Mouse (Mus musculus) embryonic fibroblast, embryonic 13.5 days (primary cell): Measurements from ENCODE around the gene Cnksr3.

Source experiments
- CTCF ChIP-seq: IDR thresholded peaks from 2 replicates; pipeline ENCODE4 v1.5.1; 2011; ENCODE audit warnings: mild to moderate bottlenecking, control low read depth, low read length, moderate library complexity, borderline replicate concordance; ENCODE audit not compliant: insufficient read depth
- POLR2A ChIP-seq: IDR thresholded peaks from 2 replicates; pipeline ENCODE4 v1.6.1; 2011; ENCODE audit warnings: low read depth, mild to moderate bottlenecking, control low read depth, low read length, moderate library complexity

DNA sequence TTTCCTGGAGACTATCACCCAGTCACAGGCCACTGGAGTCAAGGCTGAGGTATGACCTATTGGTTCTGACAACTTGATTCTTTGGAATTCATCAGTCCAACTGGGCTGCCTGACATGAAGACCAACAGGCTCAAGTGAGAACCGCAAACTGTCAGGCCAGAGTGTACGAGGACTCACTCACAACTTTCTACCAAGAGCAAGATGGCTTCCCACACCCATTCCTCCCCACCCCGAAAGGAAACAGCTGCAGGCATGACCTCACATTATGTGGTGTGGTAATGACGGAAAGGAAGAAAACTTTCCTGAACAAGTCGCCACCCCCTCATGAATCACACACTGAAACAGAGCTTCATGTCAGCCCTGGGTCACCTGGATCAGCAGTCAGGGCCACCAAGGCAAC, 66.4 kb downstream of the Cnksr3 start:
- TF ChIP-seq CTCF (no peak), POLR2A (no peak)
